Mouse (Mus musculus) cerebellum, adult 9-11 months (tissue): Measurements from ENCODE around the gene Rab21.

ENCODE experiments used
- DNase-seq: peaks from one replicate; pipeline ENCODE4 v3.0.0; 2022

The Rab21 gene

DNA sequence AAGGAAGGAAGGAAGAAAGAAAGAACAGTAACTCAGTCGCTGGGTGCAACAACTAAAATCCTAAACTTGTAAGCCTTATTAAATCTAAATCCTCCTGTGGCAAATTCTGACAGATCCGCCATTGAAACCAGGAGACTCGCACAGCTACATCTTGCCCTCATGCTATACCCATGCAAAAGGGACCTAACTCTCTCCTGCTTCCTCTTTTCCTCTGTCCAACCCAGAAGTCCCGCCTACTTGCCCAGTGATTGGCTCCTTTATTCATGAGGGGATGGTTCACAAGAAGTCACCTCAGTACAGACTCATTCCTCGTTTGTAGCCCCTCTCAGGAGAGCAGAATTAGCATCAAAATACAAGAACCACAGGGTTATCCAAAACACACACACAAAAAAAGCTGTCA is 43.7 kb downstream of the Rab21 start:
- DNase-seq, result no peak

DNA sequence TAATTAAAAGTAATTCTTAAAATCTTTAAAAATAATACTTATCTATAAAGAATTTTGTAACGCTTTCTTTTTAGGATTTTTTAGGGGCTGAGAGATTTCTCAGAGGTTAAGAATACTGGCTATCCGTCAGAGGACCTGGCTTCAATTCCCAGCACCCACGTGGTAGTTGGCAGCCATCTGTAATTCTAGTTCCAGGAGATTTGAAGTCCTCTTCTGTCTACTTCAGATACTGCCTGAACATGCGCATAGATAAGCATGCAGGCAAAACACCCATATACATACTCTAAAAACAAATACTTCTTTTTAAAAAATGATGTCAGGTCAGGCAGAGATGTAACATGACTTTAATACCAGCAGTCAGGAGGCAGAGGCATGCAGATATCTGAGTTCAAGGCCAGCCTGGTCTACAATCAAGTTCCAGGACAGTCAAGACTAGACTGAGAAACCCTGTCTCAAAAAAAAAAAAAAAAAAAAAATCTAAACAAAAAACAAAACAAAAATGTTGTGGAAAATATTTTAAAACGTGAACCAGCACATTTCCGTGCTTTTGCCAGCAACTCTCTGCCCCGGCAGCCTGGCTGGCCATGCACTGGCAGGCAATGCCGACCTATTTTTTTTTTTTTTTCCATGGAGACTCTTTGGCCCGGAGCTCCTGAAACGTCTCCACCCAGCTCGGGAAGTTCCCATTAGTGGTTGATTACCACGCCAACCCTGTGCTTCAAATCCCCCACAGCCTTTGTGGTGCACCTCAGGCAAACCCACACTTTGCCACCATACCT is 44.6 kb downstream of the Rab21 start:
- no peak for DNase-seq

DNA sequence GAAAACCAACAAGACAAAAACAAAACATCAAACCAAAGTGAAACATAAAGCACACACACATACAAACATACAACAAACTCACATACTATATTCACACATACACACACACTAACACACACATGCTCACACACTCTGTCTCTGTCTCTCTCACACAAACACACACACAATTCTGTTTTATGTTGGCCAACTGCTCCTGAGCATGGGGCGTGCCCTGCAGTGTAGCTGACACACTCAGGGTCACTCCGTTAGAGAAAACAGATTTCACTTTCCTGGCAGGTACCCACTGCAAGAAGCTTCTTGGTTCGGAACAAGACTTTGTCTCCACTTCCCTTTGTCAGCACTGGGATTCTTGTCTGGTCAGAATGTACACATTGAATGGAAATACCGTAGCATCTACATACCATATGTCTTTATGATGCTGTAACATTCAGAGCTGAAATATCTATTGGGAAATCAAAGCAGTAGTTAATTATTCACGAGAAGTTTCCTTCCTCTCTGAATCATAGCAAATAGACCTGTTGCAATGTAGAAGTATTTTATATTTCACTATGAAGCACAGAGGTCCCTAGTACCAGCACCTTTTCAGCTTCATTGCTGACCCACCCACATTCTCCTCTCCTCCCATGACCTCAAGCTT is 52.4 kb downstream of the Rab21 start:
- no peak for DNase-seq

DNA sequence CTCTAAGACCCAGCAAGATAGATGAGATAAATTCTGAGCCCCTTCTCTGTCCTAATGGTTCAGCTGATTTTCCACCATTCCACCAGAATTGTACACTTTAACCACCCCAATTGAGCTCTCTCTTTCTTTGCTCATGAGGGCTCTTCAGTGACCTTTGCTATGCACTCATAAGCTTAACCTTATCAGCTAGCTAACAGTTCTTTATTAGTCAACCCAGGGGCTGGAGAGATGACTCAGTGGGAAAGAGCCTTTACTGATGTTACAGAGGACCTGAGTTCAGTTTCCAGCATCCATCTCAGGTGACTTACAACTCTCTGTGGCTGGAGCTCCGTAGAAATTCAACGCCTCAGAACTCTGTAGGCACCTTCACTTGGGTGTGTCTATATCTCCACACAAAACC is 53.1 kb downstream of the Rab21 start:
- no peak for DNase-seq

DNA sequence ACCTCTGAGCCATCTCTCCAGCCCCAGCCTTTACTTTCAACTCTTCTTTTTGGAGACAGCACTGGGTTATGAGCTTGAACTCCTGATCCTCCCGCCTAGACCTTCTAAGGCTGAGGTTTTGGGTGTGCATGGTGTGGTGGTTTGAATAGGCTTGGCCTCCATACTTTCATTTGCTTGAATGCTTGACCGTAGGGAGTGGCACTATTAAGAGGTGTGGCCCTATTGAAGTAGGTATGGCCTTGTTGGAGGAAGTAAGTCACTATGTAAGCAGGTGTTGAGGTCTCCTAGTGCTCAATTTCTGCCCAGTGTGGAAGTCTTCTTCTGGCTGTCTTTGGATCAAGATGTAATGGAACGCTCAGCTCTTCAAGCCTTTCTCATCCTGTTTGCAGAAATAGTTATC is 54.0 kb downstream of the Rab21 start:
- DNase-seq, result no peak

DNA sequence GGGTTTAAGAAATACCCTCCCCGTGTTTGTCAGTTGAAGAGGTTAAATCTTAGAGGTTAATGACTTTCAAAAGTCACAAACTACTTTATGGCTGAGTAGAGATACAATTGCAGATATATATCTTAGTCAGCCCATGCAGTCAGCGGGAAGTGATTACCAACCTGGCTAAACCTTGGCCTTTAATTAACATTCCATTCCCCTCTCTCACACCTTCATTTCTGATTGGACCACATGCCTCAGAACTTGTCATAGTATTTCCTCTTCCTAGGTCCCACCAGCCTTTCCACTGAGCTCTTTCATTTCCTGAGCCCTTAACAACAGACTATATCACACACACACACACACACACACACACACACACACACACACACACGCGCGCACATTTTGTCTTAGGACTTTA is 59.2 kb downstream of the Rab21 start:
- no peak for DNase-seq

DNA sequence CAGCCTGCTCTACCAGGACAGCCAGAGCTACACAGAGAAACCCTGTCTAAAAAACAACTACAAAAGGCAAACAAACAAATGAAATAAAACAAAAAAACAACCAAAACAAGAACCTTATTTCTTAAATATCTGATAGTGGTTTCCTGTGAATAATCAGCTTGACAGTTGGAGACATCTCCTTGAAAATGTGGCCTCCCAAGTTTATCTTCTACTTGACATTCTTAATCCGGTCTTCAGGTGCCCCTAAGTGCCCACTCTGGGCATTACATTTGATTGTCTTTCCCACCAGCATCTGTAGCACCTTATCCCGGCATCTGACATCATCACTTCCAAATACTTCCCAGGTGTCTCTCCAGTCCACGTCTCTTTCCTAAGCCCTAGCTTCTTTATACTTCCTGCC is 61.9 kb downstream of the Rab21 start:
- no peak for DNase-seq

DNA sequence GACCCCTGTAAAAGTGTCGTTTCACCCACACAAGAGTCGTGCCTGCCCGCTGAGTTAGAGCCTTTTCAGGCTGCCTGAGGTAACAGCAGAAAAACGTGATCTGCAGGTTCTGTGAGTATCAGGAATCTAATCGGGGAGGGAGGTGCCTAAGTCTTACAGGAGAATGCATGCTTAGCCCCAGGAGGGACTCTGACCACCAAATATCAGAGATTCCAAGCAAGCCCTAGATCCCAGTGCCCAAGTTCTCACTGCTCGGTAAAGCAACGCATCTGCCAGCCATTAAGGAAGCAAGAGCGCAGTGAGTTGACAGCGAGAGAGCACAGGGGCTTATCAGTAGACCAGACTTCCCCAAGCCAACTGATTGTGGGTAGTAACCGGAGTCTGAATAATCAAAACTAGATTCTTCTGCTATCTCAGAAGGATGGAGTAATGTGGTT is 63.1 kb downstream of the Rab21 start:
- DNase-seq, result no peak

DNA sequence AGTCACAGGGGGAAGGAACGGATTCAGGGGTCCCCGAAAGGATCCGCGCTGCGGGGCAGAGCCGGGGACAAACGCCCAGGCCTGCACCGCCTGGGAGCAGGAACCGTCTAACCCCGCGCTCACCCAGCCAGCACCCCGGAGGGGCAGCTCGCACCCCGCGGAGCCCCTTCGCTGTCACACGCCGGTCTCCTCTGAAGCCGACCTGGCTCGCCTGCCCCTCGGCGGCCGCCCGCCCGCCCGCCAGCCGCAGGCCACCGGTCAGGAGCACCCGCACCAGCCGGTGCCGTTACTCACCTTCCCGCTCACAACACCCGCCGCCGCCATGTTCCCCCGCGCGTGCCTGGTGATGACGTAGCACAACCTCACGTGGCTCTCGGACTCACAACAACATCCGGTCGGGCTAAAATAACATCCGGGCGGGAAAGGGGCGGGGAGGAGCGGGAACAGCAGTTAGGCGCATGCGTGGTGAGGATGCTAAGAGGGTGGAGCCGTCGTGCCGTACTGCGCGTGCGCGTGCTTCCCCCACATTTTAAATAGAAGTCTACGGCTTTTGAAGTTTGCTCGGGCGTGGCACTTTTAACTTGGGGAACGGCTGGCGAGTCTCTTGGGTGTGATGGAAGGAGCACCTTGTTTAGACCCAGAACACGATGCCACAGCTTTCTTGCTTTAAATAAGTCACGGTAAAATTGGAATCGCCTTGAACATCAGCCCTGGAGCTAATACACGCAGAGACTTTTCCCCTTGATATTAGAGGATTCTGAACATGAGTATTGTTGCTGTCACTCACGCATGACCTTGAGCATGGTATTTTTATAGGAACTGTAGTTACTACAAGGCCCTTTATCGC is 64.1 kb downstream of the Rab21 start, which contains the start of gene Tbc1d15:
Gene Tbc1d15, minus strand, starts transcription at position 380 of the 847 bp plus-strand sequence.
- DNase-seq, result peak; percentile 98

DNA sequence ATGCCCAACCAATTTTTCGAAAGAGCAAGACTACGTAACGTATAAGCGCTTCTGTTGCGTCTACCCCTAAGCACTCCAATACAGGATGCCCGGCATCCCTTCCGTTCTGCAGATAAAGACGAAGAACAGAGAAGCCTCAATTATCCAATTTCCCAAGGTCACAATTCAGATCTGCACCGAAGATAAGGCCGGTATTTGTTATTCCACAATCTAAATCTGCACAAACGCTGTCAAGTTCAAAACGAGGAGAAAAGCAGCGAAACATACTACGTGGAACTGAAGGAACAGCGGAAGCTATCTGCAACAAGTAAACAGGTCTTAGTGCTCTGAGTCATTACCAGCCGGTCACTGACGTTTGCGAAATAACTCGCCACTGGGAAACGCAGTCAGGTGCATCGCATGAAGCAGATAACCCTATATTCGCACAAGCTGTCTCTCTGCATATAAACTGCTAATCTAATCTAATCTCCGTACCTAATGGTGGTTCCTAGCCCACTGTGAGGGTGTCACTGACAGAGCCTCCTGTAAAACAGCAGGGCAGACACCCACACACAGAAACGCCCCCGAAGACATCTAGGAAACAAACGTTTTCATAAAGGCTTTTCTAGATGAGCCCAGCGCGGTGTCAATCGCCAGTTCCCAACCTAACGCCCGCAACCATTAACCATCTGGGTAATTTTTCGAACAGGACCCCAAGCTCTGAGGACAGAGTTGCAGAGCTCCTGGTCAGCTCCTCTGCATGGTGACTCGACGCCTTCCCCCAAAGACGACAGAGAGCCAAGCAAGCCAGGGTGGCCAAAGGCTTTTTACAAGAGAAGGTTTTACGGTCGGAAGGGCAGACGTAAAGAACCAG is 64.9 kb downstream of the Rab21 start:
- no peak for DNase-seq

DNA sequence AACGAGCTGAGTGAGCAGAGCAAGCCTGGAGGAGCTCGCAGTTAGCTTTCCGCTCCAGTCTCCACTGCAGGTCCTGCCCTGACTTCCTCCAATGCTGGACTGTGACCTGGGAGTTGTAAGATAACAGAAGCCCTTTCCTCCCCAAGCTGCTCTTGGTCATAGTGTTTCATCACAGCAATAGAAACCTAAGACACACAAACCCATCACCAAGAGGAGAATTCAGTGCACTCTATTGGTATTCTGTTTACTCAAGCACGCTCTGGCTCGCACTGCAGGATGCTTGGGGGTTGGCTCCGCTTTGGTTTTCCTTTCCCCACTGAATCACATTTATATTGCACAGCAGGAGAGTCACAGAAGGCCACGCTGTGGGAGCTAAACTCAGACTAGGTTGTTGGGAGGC is 67.4 kb downstream of the Rab21 start:
- peak; percentile 36 for DNase-seq

DNA sequence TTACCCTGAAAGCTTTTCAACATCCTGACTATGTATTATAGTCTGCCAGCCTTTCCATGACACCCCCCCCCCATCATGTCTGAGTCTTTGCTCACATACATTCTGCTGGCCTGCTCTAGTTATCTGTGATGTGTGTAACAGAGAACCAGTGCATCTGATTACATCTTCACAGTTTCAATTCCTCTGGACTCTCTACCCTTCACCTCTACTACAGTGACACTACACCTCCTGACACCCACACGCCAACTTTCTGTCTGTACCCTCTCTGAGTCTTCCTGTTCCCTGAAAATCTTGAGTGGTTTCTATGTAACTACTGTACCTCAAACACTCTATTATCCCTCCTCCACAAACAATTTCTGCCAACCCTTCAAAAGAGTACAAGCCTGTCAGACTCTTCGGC is 69.9 kb downstream of the Rab21 start:
- DNase-seq, result no peak

DNA sequence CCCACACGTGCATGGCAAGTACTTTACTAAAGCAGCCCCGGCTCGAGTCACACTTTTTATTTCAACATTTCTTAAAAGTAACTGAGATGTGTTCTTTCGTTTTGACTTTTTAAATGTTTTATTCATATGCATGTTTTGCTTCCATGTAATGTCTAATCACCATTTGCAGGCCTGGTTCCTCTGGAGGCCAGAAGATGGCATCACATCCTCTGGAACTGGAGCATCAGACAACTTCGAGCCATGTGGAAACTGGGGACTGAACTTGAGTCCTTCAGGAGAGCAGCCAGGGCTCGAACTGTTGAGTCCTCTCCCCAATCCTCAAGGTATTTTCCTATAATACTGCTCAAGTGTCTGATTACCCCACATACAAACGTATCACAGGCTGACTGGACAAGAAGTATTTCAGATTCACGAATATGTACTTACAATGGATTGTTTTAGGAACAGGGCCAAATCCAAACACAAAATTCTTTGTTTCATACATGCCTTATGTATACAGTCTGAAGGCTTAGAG is 74.3 kb downstream of the Rab21 start:
- DNase-seq, result no peak

DNA sequence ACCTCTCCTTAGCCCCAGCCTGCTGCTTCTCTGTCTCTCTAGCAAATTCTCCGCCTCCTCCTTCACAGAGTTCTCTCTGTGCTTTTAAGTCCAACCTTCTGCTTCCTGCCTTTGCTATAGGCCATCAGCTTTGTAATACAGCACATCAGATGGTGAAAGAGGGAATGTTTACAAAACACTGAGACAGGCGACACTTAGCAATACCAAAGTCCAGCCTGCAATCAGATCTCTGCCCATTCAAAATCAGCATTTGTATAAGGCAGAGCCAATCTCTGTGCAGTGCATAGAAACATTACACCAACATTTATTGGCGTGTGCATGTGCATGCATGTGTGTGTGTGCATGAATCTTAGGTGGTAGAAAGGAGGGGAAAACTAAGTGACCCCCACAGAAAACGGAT is 77.5 kb downstream of the Rab21 start:
- no peak for DNase-seq
